Mouse (Mus musculus) heart, embryonic 16.5 days (tissue): ENCODE results near the gene Sh2b3. TPM values are rescaled to one million over a fixed set of nuclear protein-coding genes. Genes with fewer than 3 reads are reported as not detected.

ENCODE experiments used
- ATAC-seq: fragments of 200-750 bp; cut with Nextera tagmentation; replicated peaks from 2 replicates; pipeline ENCODE4 v1.8.0; 2017; ENCODE audit warnings: moderate number of reproducible peaks; ENCODE audit not compliant: insufficient read depth, low FRiP score; ENCODE audit errors: extremely low read depth
- H3K27ac ChIP-seq: fragments of 300-500 bp; sonication (generic); 2 replicates; pipeline ENCODE4 v1.5.1; 2014; ENCODE audit warnings: mild to moderate bottlenecking, low read length, control low read depth, moderate library complexity
- H3K27me3 ChIP-seq: fragments of 300-500 bp; sonication (generic); 2 replicates; pipeline ENCODE4 v1.6.1; 2014; ENCODE audit warnings: low read length, mixed read lengths; ENCODE audit not compliant: control insufficient read depth, insufficient read depth
- H3K36me3 ChIP-seq: fragments of 300-500 bp; sonication (generic); 2 replicates; pipeline ENCODE4 v1.6.1; 2014; ENCODE audit not compliant: control insufficient read depth, insufficient read depth
- H3K4me1 ChIP-seq: fragments of 300-500 bp; sonication (generic); 2 replicates; pipeline ENCODE4 v1.6.1; 2014; ENCODE audit warnings: low read length, mixed read lengths; ENCODE audit not compliant: control insufficient read depth, insufficient read depth
- H3K4me2 ChIP-seq: fragments of 300-500 bp; sonication (generic); 2 replicates; pipeline ENCODE4 v1.6.1; 2014; ENCODE audit warnings: low read depth, mild to moderate bottlenecking, control low read depth, low read length
- H3K4me3 ChIP-seq: fragments of 300-500 bp; sonication (generic); 2 replicates; pipeline ENCODE4 v1.5.1; 2014; ENCODE audit warnings: mild to moderate bottlenecking, control low read depth, low read length
- H3K9ac ChIP-seq: fragments of 300-500 bp; sonication (generic); 2 replicates; pipeline ENCODE4 v1.6.1; 2014; ENCODE audit warnings: low read length, control low read depth
- H3K9me3 ChIP-seq: fragments of 300-500 bp; sonication (generic); replicated peaks from 2 replicates; pipeline ENCODE4 v1.6.1; 2016; ENCODE audit warnings: low read length; ENCODE audit not compliant: control insufficient read depth
- whole genome bisulfite sequencing: fragments of 180-500 bp; shearing (Covaris S2); extraction: QIAGEN DNeasy Blood & Tissue Kit; methylation state at CpG from one replicate; pipeline ENCODE4 v1.1.7; 2014; 5-methylcytosine and 5-hydroxymethylcytosine counted together
- polyA plus RNA-seq: library from polyadenylated mRNA; unstranded; fragments of >200 nt; fragmentation: Nextera tagmentation; extraction: Ambion mirVana; gene quantifications from 2 replicates; pipeline ENCODE4 v1.2.1, GENCODE M21; 2015

Sh2b3 gene
- polyA plus RNA-seq, 1 experiment from 2014 or later = 12.0 TPM

GRCm38 (mm10) chr5:121815867-121816380, 21.5 kb downstream of the Sh2b3 start:
- no peak overlapping the region for H3K4me2 ChIP-seq
- no peaks in the 10 kb centered on the region for H3K9me3 ChIP-seq
- H3K36me3 ChIP-seq = peaks cover 73% of the 10 kb centered on the region
- H3K4me3 ChIP-seq = no peak overlapping the region
- no peaks in the 10 kb centered on the region for H3K27me3 ChIP-seq
- H3K9ac ChIP-seq = no peak overlapping the region
- ATAC-seq = no peak
- peaks cover 23% of the 10 kb centered on the region for H3K4me1 ChIP-seq
- 75% methylated on average over 8 of the region's 8 CpGs for WGBS
- no peak overlapping the region for H3K27ac ChIP-seq

GRCm38 (mm10) chr5:121815067-121815466, 22.4 kb downstream of the Sh2b3 start:
- H3K4me2 ChIP-seq = no peak overlapping the region
- H3K4me1 ChIP-seq = peaks cover 24% of the 10 kb centered on the region
- no peak overlapping the region for H3K4me3 ChIP-seq
- H3K9ac ChIP-seq = no peak overlapping the region
- peak; percentile 34; the same call in 1 of the 2 replicates for ATAC-seq
- H3K9me3 ChIP-seq = no peaks in the 10 kb centered on the region
- peaks cover 73% of the 10 kb centered on the region for H3K36me3 ChIP-seq
- 53% methylated on average over 3 of the region's 3 CpGs for WGBS
- H3K27me3 ChIP-seq = no peaks in the 10 kb centered on the region
- no peak overlapping the region for H3K27ac ChIP-seq

- Histone ChIP-seq H3K4me1 (peaks cover 25% of the 10 kb centered on the region), H3K27me3 (no peaks in the 10 kb centered on the region), H3K9me3 (no peaks in the 10 kb centered on the region), H3K9ac (no peak overlapping the region), H3K36me3 (peaks cover 63% of the 10 kb centered on the region), H3K27ac (no peak overlapping the region), H3K4me2 (no peak overlapping the region), H3K4me3 (no peak overlapping the region)
- 88% methylated on average over 10 of the region's 10 CpGs for WGBS
- no peak for ATAC-seq
These were observed 23.7 kb downstream of the Sh2b3 start for GRCm38 (mm10) chr5:121813744-121814143.

- Histone ChIP-seq H3K9ac (no peak overlapping the region), H3K4me1 (peaks cover 25% of the 10 kb centered on the region), H3K4me3 (no peak overlapping the region), H3K27me3 (no peaks in the 10 kb centered on the region), H3K4me2 (no peak overlapping the region), H3K27ac (peak overlapping the region; percentile 24; the same call in 1 of the 2 replicates), H3K9me3 (no peaks in the 10 kb centered on the region), H3K36me3 (peaks cover 52% of the 10 kb centered on the region)
- ATAC-seq = no peak
- WGBS = 74% methylated on average over 7 of the region's 7 CpGs
These were observed 24.8 kb downstream of the Sh2b3 start for GRCm38 (mm10) chr5:121812526-121813243.

GRCm38 (mm10) chr5:121811485-121811931, 25.9 kb downstream of the Sh2b3 start:
- Histone ChIP-seq H3K27ac (peak overlapping the region; percentile 24; the same call in 1 of the 2 replicates), H3K27me3 (no peaks in the 10 kb centered on the region), H3K4me1 (peaks cover 25% of the 10 kb centered on the region), H3K4me2 (no peak overlapping the region), H3K36me3 (peaks cover 42% of the 10 kb centered on the region), H3K9ac (no peak overlapping the region), H3K4me3 (no peak overlapping the region), H3K9me3 (no peaks in the 10 kb centered on the region)
- ATAC-seq = no peak
- 65% methylated on average over 5 of the region's 5 CpGs for WGBS

GRCm38 (mm10) chr5:121810331-121811151, 26.9 kb downstream of the Sh2b3 start:
- H3K36me3 ChIP-seq = peaks cover 36% of the 10 kb centered on the region
- H3K4me3 ChIP-seq = no peak overlapping the region
- H3K27me3 ChIP-seq = no peaks in the 10 kb centered on the region
- 0 out of 2 replicates have a peak overlapping the region, but pooled peaks have one; percentile 16 for H3K9ac ChIP-seq
- no peak overlapping the region for H3K4me2 ChIP-seq
- 75% methylated on average over 17 of the region's 17 CpGs for WGBS
- peaks cover 25% of the 10 kb centered on the region for H3K4me1 ChIP-seq
- ATAC-seq = no peak
- H3K9me3 ChIP-seq = no peaks in the 10 kb centered on the region
- peak overlapping the region; percentile 54 for H3K27ac ChIP-seq

GRCm38 (mm10) chr5:121809667-121810224, 27.7 kb downstream of the Sh2b3 start:
- Histone ChIP-seq H3K27me3 (no peaks in the 10 kb centered on the region), H3K4me2 (no peak overlapping the region), H3K27ac (peak overlapping the region; percentile 54), H3K9ac (no peak overlapping the region), H3K4me3 (no peak overlapping the region), H3K4me1 (peaks cover 25% of the 10 kb centered on the region), H3K36me3 (peaks cover 35% of the 10 kb centered on the region), H3K9me3 (no peaks in the 10 kb centered on the region)
- peak; percentile 18; the same call in 1 of the 2 replicates for ATAC-seq
- 27% methylated on average over 5 of the region's 5 CpGs for WGBS

GRCm38 (mm10) chr5:121808202-121808601, 29.2 kb downstream of the Sh2b3 start:
- no peaks in the 10 kb centered on the region for H3K9me3 ChIP-seq
- 89% methylated on average over 2 of the region's 2 CpGs for WGBS
- no peak overlapping the region for H3K4me2 ChIP-seq
- H3K4me3 ChIP-seq = no peak overlapping the region
- no peak overlapping the region for H3K9ac ChIP-seq
- no peaks in the 10 kb centered on the region for H3K27me3 ChIP-seq
- H3K4me1 ChIP-seq = peaks cover 25% of the 10 kb centered on the region
- no peak for ATAC-seq
- peaks cover 23% of the 10 kb centered on the region for H3K36me3 ChIP-seq
- H3K27ac ChIP-seq = no peak overlapping the region
